In genomic region chr10:41288771-41289415, GRCm38 (mm10) we compare ENCODE assay signal across 8 mouse cellular contexts. TPM values are rescaled to one million over a fixed set of nuclear protein-coding genes. Genes with fewer than 3 reads are reported as not detected.
DNase-seq lines count a peak whose midpoint lies in the region; ATAC-seq lines count a peak whose summit lies in the region.

No protein-coding gene starts in this region.

- peak; percentile 98 for ATAC-seq in common myeloid progenitor, adult 5-6 weeks (replicated peaks; ENCODE audit: low read depth, poor library complexity, severe bottlenecking)
- ATAC-seq in megakaryocyte progenitor cell, adult 5-6 weeks (replicated peaks; ENCODE audit: poor library complexity), result peak; percentile 99

- peak; percentile 67 for DNase-seq in WW6 (ENCODE audit: low read depth, low spot score)
- DNase-seq in gastrocnemius, postnatal 10 days, result peak; percentile 84
- DNase-seq in induced T-regulatory cell, adult 2 months (ENCODE audit: low read depth), result peak; percentile 93
- DNase-seq in left cerebral cortex, adult 8-10 months (ENCODE audit: low spot score in 2 of 2), result peak; percentile 69 to 74
- peak; percentile 90 to 92 for DNase-seq in right cerebral cortex, postnatal 10 days (ENCODE audit: low spot score in 2 of 2)
- peak; percentile 74 for DNase-seq in urinary bladder, postnatal 14 days (ENCODE audit: low spot score)

RNA-seq across cellular contexts. Expression of gene Fig4, which starts 14.2 kb away (rescaled TPM):
- 25.7 and 32.0 TPM in 2 replicates for total RNA-seq in common myeloid progenitor, adult 5-6 weeks (2017)
- total RNA-seq in gastrocnemius, postnatal 10 days (2021), result 1 to 10 TPM; 7.6 to 9.9 TPM
- 10 to 100 TPM; 28.3 to 31.4 (median 30.0) TPM for total RNA-seq in left cerebral cortex, adult 8-10 months (2022)
- total RNA-seq in megakaryocyte progenitor cell, adult 5-6 weeks (2015), result 25.5 and 27.1 TPM in 2 replicates
- total RNA-seq in megakaryocyte progenitor cell, adult 5-6 weeks (2017), result 27.9 and 32.7 TPM in 2 replicates

RNA-seq across cellular contexts. Expression of gene Ak9, which starts 14.9 kb away (rescaled TPM):
- not detected in 2 replicates for total RNA-seq in common myeloid progenitor, adult 5-6 weeks (2017)
- total RNA-seq in gastrocnemius, postnatal 10 days (2021), result not detected
- under 1 TPM; 0.07 to 0.28 (median 0.10) TPM for total RNA-seq in left cerebral cortex, adult 8-10 months (2022)
- not detected in 2 replicates for total RNA-seq in megakaryocyte progenitor cell, adult 5-6 weeks (2015)
- total RNA-seq in megakaryocyte progenitor cell, adult 5-6 weeks (2017), result 0.03 TPM in 1 of 2 replicates, not detected in the other

Comparison
In these comparisons a context has a peak if more than half of its experiments do, and no peak if none do; other contexts are left out.
1. Peak in every context shown above with its lines: DNase-seq and ATAC-seq.